Mouse (Mus musculus): ENCODE measurements around the gene Gm9945.

The Gm9945 gene

DNA sequence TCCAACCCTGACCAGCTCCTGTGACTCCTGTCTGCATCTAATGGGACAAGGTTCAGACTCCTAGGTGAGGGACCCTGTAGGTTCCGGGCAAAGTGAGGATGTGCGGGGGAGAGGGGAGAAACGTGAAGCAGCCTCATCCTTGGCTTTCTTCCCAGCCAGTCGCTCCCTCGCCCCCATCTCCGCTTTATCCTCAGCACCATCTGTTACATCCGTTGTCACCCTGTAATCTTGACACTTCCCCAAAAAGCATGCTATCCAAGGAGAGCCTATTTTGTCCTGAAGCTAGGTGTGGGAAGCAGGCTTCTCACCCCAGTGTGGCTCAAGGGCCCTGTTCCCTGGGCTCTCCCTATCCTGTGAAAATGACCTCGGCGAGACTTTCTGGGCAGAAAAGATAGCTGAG, 43.0 kb downstream of the Gm9945 start:
- DNase-seq (ENCODE audit: low spot score): no peak

- no peak for DNase-seq (ENCODE audit: low spot score)
Measured at GRCm38 (mm10) chr11:53523545-53524405, 43.8 kb downstream of the Gm9945 start.

- no peak for DNase-seq (ENCODE audit: low spot score)
Measured at GRCm38 (mm10) chr11:53524905-53525304, 44.9 kb downstream of the Gm9945 start.

GRCm38 (mm10) chr11:53525461-53525860, 45.5 kb downstream of the Gm9945 start:
- no peak for DNase-seq (ENCODE audit: low spot score)

DNA sequence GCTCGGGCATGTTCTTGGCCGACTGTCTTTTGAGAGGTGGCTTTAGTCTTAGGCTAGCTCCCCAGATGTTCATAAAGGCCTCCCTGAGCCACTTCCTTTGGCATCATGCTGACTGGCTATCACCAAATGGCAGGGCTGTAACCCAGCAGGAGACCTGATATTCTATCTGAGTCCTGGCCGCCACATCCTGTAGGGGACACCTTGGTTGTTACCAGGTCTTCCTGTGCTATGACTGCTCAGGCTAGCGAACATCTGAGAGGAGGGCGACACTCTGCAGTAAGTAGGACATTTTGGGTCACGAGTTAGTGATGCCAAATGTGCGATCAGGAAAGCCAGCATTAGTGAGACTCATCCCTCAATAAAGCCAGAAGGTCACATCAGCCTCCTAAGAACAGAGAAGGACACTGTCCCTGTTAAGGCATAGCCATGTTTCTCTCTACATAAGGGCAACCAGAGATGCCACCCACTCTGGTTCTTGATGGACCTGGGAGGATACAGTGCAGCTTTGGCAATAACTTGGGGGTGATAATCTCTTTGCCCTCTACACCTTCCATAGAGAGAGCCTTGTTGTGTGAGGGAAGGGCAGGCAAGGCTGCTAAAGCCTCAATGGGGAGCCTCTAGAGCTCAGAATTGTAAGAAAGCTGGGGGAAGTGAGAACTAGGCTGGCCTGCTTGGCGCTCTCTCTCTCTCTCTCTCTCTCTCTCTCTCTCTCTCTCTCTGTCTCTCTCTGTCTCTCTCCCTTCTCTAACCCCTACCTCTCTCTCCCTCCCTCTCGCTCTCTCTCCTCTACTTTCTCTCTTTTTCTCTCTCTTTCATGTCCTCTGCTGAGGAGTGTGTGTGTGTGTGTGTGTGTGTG, 48.7 kb downstream of the Gm9945 start:
- no peak for DNase-seq (ENCODE audit: low spot score)

DNA sequence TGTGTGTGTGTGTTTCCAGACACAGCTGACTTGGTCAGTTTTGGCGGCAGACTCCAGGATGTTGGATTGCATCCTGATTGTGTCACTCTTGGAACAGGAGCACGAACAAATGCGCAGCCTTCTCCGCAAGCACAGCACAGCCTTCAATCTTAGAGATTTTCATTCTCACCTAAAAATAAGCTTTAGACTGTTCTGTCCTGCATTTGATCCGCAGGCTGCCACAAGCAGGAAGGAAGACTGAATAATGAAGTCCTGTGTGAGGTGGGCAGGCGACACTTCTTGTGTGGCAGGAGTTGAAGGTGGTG, 49.2 kb downstream of the Gm9945 start:
- no peak for DNase-seq (ENCODE audit: low spot score)

GRCm38 (mm10) chr11:53530001-53530400, 50.0 kb downstream of the Gm9945 start:
- DNase-seq (ENCODE audit: low spot score): no peak
